Mouse (Mus musculus) gastrocnemius, adult 8-10 months (tissue): ENCODE measurements around the gene Stap2. TPM values are rescaled to one million over a fixed set of nuclear protein-coding genes. Genes with fewer than 3 reads are reported as not detected.

ENCODE experiments used
- DNase-seq, 2 experiments: peaks; one replicate each; pipeline ENCODE4 v3.0.0; 2022; ENCODE audit warnings: low spot score in 2 of 2
- total RNA-seq, 4 experiments: library from RNA; stranded (reverse); gene quantifications; 2 replicates each; pipeline ENCODE4 v1.2.4; 2022

The Stap2 gene
- total RNA-seq, 4 experiments from 2014 or later = 1.7 to 3.2 (median 2.6) TPM

- no peak for DNase-seq
Measured at GRCm38 (mm10) chr17:56026303-56026702, 20.9 kb upstream of the Stap2 start.

DNA sequence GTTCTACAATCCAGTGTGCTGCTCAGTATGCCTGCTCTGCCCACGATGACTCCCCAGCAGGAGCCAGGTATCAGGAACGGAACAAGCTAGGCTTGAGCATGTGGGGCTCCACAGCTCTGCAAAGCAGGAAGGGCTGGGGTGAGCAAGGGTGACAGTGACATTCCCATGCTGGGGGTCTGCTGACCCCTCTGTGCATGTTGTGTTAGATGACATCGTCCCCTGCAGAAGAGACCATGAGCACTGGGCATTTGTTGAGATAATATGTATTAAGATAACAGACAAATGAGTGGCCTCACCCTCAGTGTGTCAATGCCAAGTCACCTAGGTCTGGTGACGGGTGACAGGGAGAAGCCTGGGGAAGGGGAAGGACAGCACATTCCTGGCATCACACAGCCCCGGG lies 19.5 kb upstream of the Stap2 start:
- no peak for DNase-seq

- DNase-seq = peak in 1 of 2 experiments; percentile 3
Measured at GRCm38 (mm10) chr17:56024476-56024875, 19.1 kb upstream of the Stap2 start.

GRCm38 (mm10) chr17:56023386-56023785 lies 18.0 kb upstream of the Stap2 start:
- DNase-seq = peak in 1 of 2 experiments; percentile 5

- no peak for DNase-seq
Measured at GRCm38 (mm10) chr17:56022989-56023290, 17.6 kb upstream of the Stap2 start.

- DNase-seq = peak in 1 of 2 experiments; percentile 7
Measured at GRCm38 (mm10) chr17:56022131-56022988, 17.0 kb upstream of the Stap2 start.

GRCm38 (mm10) chr17:56021161-56021910 lies 16.0 kb upstream of the Stap2 start:
- no peak for DNase-seq

DNA sequence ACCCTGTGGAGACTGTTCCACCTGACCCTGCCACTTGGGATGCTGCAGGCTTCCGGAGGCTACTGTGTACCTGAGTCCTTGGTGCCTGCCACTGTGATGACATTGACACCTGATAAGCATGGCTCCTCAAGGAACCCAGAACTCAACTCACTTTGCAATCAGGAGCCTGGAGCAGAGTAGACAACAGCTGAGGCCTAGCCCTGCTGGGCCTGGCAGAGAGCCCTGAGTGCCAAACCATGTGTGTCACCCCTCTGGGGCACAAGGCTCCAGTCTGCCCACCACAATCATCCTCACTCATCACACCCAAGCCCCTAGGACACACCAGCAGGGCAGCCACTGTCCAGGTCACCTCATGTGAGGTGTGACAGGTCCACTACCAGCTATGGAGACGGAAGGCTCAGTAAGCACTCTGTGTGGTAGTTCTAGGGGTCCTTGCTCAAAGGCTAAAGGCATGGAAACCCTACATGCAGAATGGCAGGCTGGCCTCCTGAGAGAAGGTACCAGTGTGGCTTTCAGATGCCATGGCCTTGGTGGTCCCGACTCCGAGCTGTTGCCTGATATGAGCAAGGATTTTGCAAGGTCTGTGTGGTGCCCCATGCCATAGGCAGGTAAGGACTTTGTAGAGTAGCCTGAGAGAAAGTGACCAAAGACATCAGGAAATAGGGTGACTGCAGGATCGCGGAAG lies 15.2 kb upstream of the Stap2 start:
- DNase-seq = no peak

DNA sequence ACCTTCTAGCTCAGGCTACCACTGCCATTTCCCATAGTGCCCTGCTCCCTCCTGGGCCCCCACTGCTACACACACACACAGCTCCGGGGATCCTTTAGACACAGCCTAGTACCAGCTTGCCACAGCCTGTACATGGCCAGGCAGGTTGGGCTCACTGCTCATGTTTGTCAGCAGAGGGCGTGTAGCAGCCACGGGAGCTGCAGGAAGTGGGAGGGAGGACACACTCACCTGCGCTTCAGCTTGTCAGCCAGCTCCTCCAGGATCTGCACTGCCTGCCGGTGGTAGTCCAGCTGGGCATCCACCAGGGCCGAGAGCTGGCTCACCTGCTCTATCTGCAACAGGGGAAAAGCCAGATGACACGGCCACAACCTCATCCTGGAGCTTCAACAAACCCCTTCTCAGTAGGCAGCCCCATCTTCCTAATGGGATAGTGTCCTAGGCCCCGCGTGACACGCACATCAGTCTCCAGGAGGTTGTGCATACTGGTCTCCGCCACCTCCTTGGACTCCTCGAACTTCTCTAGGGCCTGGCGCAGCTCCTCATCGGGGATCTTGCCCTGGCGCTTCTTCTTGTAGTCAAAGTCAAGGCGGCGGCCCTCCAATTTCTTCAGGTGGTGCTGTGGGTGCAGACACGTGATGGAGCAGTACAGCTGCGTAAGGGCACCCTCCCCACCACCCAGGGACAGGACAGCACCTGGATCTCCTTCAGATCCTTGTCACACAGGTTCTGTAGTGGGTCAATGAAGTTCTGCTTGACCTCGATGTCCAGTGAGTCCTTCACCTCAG lies 13.2 kb upstream of the Stap2 start:
- peak in 1 of 2 experiments; percentile 5 for DNase-seq

GRCm38 (mm10) chr17:56017848-56018247 lies 12.5 kb upstream of the Stap2 start:
- DNase-seq = no peak

DNA sequence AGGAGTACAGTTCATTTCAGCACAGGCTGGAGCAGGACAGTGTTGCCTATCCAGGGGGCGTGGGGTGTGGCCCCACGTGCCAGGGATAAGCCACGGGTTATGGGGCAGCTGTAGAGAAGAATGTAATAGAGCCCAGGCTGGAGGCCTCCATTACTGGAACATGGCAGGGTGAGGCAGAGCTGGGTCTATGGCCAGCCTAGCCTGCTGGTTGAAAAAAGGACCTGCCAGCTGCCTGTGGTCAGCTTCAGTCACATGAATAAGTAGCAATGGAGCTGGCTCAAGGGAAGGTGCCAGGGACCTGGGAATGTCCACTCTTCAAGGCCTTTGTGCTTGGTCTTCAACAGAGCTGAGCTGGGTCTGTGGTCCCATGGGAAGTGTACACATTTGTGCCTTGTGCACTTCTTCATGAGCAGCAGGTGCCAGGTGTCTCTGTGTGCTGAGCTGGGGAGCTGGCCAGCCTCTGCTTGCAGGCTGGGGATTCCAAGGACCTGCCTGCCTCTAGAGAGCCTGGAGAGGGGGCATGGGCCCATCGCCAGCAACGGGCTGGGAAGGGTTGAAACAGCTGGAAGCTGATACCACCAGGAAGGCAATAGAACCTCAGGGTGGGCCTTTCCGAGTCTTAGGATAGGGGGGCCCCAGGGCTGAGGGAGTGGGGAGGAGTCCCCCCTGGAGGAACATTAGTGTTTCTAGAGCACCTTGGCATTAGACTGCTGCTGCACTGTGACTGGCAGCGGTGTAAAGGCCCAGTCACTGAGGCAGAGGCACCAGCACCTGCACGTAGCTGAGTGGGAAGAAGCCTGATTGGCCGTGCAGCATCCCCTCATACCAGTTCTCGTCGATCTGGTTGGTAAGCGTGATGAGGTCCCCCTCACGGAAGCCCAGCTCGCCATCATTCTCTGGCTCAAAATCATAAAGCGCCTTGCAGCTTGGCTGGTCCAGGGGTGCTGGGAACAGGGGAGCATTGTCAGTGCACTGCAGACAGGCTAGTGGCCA lies 11.7 kb upstream of the Stap2 start:
- DNase-seq = no peak

DNA sequence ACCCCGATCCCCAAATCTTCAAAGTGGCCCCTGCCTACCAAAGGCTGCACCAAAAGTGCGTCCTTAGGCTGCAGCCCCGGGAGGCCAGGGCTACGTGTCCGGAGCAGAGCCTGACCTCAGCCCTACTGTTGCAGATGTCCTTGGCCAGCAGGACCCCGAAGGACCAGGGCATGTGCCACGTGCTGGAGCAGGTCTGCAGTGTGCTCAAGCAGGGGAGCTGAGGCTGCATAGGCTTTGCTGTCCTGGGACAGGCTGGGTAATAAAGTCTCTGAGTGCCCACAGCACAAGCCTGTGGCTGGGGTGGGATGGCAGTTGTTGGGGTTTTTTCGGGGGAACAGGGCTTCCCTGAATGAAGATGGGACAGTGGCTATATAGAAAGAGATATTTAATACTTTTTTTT lies 11.0 kb upstream of the Stap2 start:
- DNase-seq = no peak

GRCm38 (mm10) chr17:56015293-56015692 lies 9.9 kb upstream of the Stap2 start:
- no peak for DNase-seq

DNA sequence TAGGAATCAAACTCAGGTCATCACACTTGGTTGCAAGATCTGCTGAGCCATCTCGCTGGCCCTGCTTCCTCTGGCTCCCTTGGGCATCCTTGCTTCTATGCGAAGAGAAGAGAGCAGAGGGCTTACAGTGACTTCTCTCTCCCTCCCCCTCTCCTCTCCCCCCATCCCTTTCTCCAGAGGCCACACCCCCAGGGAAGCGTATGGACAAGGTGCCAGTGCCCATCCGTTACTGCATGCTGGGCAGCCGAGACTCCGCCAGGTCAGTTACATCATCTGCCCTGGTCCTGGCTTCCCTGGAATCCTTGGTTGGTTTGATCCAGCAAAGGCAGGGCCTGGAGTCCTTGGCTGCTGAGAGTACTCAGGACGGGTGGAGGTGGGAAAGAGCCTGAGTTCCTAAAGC lies 6.1 kb upstream of the Stap2 start:
- DNase-seq = no peak

- DNase-seq = peak in 1 of 2 experiments; percentile 57
Measured at GRCm38 (mm10) chr17:56010681-56011080, 5.3 kb upstream of the Stap2 start.

DNA sequence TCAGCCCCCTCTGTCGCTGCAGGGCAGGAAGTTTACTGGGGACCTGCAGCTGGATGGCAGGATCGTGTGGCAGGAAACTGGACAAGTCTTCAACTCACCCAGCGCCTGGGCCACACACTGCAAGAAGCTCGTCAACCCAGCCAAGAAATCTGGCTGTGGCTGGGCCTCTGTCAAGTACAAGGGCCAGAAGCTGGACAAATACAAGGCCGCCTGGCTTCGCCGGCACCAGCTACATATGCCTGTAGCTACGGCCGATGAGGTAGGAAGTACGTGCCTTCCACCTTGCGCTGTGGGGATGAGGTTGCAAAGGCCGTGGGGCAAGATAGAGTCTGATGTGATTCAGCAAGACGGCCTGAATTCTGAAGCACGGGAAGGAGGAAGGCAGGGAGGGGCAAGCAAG lies 4.9 kb upstream of the Stap2 start:
- no peak for DNase-seq

DNA sequence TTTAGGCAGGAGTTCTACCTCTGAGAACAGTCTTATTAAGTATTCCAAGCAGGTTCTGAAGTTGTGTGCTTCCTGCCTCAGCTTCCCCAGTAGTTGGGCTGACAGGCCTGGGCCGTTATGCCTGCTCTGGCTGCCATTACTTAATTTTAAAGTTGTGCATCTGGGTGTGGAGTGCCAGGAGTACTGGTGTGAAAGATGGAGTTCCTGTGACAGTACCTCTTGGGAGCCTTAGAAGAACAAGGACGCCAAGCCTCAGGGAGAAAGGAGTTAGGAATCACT lies 4.5 kb upstream of the Stap2 start:
- no peak for DNase-seq

DNA sequence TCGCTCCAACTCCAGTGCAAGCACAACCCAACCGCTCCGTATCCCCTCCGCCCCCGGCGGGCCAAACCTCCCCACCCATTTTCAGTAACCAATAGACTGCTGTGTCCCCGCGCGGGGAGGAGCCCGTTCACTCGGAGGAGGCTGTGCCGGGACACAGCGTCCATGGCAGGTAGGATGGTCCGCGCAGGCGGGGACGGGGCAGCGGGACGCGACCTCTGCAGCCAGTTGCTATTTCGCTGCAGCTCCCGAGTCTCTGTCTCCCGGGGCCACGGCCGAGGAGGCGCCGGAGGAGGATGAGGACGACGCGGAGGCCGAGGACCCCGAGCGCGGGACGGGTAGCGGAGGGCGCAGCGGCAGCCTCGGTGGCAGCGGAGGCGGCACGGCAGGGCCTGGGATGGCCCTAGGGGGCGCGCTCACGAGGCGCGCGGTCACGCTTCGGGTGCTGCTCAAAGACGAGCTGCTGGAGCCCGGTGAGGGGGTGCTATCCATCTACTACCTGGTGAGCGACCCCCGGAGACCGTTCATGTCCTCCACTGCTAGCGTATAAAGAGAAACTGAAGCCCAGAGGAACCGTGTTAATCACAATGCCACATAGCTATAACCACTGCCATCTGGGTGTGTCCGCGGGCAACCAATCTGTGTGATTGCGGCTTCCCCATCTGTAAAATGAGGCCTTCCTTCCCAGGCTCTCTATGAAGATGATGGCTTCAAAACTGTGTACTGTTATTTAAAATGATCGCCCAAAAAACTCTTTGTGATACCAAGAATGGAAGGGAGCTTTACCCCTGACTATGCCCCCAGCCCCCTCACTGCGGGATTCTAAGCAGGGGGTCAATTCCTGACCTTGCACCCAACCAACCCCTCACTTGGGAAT lies 3.9 kb upstream of the Stap2 start:
- peak; percentile 84 for DNase-seq

DNA sequence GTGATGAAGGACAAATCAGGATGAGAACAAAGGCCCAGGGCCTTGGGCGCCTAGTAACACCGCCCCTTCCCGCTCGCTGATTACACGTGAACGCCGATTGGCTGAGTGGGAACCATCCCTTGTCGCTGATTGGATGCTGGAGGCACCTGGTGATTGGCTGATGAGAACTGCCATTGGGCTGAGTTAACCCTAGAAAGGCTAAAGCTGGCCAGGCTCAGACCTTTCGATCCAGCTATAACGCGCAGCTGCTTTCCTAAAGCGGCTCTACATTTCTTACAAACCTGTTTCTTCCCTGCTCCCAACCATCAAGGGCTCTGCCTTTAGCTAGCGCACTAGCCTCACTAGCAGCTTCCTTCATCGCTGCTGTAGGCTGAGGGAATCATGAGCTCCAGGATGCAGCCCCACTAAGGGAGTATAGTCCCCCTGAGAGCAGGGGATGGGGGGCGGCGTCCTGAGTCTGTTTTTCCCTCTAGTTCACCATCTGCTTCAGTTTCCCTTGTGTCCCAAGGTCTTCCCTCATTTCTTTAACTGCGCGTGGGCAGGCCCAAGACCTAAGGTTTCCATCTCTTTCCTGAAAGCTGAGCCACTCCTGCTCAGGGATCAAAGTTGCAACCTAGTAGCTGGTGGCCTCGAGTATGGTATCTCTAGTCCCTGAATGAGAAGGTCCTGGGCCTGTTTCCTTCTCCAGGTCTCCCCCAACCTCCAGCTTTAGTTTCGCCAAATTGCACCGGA lies 3.1 kb upstream of the Stap2 start:
- peak; percentile 83 to 87 for DNase-seq
